Mouse (Mus musculus) T-helper 1 cell (primary cell): ENCODE data around the gene Ptpn1.

ENCODE experiments used
- in situ Hi-C: fragments of 300-600 bp; cut with MboI, MseI; formaldehyde crosslinking; loops from one replicate; pipeline ENCODE4 v1.15.1; 2025; ENCODE audit warnings: high pct_unique_total_duplicates

Ptpn1 gene

DNA sequence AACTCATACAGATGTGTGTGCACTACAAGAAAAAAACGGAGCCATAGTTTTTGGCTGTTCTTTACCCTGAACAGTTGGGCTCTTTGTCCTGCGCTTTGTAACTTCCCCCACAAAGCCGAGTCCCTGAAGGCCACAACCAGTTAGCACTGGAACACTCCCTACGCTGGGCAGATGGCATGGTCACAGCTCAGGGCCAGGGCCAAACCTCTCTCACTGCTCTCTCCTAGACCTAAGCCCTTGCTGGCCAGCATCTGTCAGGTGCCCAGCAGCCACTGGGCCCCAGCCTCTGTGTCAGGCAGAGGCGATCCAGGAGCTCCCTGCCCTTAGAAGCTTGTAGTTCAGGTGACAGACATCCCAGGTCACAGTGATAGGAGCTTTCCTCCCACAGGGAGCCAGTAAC lies 13.6 kb downstream of the Ptpn1 start:
- in situ Hi-C loops = no loop called here

DNA sequence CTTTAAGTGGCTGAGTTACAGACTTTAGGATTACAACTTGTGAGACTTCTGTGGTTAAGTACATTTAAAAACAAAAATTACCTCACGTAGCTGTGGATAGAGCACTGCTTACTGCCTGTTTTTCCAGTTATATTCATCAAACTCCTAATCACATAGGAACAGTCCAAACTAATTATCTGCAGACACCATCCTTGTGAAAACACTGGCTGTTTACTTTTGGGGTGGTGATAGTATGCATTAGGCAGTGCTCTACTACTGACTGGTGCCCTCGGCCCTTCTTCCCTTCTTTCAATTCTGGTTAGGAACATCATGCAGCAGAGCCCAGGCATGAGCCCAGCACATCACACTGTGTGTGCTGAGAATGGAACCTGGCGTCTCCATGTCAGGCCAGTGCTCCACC lies 15.4 kb downstream of the Ptpn1 start:
- in situ Hi-C loops = no loop called here

DNA sequence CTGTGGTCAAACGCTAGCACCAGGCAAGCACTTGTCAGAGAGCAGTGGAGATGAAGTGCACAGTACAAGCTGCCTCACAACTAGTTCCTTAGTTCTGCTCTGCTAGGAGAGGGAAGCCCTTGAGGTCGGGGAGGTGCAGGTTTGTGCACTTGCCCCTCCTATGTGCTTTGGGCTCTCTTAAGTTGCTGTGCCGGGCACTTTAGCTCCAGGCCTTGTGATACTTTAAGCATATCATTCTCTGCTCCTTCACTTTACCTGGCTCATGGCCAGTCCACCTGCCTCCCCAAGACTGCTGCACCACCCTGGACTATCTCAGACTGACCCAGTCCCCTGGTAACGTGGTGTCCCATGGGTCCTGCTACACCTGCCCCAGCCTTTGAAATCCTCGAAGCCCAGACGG lies 16.2 kb downstream of the Ptpn1 start:
- in situ Hi-C loops = no loop called here

DNA sequence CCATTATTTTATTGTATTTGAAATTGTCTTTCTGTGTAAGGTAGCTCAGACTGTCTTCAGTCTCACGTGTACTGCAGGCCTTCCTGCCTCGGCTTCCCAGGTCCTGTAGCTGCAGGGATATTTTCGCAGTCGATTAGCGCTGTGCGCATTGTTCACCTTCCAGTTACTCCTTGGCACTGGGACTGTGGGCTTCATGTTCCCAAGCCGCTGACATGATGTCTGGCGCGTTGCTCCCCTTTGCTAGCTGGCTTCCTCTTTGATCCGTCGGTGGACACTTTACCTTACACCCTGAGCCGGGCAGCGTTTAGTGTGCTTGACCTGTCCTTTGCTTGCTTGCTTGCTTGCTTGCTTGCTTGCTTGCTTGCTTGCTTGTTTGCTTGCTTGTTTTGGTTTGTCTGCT lies 16.7 kb downstream of the Ptpn1 start:
- in situ Hi-C loops = no loop called here

DNA sequence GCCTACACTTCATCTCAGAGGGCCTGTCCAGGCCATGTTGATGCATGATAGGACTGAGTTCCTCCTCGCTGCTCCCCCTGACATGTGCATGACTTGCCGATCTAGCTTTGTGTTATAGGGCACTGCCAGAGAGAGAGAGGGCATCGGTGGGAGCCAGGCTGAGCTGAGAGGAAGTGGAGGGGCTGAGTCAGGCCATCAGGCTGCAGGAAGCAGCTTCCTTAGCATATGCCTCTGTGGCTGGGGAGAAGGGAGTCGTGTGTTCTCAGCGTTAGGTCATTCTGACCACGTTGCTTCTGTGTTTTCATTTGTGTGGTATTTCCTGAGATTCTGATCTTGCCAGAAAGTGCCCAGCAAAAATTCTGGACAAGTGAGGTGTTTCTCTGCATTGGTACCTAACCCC lies 17.4 kb downstream of the Ptpn1 start:
- in situ Hi-C loops = no loop called here

DNA sequence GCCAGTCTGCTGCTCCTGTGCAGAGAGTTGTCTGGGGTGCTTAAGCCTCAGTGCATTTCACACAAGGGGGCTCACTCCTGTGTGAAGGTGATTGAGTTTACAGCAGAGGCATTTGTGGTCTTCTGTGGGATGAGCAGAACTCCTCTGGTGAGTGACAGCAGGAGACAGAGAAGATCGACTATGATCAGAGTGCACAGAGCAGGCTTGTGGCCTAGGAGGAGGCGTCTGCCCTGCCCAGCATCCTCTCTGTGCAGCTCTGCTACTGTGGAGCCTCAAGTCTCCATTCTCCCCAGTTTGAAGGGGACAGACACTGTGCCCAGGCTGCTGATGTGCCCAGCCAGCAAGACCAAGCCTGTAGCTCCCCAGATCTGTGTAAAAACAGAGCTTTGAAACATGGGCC lies 18.0 kb downstream of the Ptpn1 start:
- in situ Hi-C loops = loop anchor here (25.0 kb wide), 1 partner anchor 637 kb away; no protein-coding TSS in a partner anchor

DNA sequence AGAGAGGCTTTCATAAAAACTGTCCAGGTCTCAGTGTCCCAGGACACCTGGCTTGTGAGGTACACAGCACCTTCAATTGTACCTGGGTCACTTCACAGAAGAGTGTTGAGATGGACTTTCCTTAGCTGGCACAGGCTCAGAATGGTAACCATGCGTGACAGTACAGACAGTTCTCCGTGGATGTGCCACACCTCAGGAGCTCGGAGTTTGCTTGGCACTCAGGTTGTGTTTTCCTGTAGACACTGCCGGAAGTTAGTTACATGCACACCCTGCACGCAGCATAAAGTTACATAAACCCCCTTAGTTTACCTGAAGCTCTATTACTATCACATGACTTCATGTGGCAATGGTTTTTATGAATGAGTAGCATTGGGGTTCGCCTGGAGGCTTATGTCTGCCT lies 18.8 kb downstream of the Ptpn1 start:
- in situ Hi-C loops = loop anchor here (25.0 kb wide), 1 partner anchor 637 kb away; no protein-coding TSS in a partner anchor

DNA sequence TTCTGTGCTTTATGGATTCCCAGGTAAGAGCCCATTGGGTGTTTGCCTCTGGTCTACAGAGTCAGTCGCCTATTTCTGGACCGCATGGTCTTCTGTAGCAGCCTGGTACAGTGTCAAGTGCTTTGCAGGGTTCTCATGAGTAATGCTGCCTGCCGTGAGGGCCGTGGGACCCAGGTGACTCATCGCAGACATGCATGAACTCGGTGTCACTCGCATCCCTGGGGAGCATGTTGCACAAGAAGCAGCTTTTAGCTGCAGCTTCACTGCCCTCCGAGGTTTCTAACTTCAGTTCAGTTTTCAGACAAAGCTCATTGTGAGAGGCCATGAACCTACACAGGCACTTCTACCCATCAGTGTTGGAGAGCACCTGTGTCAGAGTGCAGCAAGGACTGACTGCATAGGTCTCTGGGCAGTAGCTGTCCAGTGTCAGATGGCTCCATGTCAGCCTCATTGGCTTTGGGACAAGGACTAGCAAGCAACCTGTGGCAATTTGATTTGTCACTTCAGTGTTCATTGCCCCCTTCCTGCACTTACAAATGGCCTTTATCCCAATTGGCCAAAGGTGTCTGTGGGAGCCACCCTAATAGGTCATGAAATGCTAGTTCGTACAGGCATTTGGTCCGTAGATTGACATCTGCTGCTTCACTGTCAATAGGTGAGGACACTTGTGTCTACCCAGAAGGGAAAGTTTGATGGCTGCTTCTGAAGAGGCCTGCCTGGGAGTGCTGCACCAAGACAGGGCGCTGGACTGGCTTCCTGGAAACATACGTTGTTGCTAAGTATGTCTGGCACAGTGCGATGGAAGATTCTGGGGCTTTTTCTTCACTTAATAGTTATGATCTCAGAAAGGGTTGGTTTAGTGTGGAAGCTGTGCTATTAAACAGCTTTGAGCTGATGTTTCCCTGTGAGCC lies 19.7 kb downstream of the Ptpn1 start:
- in situ Hi-C loops = loop anchor here (25.0 kb wide), 1 partner anchor 636 kb away; no protein-coding TSS in a partner anchor

DNA sequence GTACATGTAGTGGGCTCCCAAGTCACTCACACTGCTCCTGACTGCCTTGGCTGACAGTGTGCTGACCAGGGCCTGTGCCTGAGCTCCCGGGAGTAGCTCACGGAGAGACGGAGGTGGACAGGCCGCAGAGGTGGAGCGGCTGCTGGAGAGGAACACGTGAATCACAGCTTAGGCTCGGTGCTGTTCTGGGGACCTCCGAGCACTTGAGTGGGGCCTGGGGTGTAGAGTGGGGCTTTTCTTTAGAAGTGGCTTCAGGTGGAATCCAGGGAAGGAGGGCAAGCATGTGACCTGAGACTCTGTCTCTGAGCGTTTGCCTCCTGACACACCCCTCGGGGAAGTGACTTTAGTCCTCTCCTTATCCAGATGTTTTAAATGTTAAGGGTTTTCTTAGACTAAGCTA lies 22.0 kb downstream of the Ptpn1 start:
- in situ Hi-C loops = loop anchor here (25.0 kb wide), 1 partner anchor 633 kb away; no protein-coding TSS in a partner anchor

DNA sequence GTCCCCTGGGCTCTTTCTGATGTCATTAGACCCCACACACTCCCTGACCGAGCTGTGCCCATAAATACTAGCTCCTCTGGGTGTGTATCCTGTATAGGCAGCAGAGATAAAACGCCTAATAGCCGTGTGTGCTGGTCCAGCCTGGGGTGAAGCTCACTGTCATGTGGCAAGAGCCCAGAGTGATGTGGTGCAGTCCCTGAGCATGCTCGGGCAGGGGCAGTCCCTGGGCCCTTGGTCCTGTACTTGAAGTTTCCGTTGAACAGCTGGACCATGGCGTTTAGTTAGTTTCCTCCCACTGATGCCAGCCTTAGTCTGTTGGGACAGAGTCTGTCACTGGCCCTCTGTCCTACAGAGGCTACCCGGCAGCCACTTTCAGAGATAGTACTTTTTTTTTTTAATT lies 23.1 kb downstream of the Ptpn1 start:
- in situ Hi-C loops = loop anchor here (25.0 kb wide), 1 partner anchor 632 kb away; no protein-coding TSS in a partner anchor

DNA sequence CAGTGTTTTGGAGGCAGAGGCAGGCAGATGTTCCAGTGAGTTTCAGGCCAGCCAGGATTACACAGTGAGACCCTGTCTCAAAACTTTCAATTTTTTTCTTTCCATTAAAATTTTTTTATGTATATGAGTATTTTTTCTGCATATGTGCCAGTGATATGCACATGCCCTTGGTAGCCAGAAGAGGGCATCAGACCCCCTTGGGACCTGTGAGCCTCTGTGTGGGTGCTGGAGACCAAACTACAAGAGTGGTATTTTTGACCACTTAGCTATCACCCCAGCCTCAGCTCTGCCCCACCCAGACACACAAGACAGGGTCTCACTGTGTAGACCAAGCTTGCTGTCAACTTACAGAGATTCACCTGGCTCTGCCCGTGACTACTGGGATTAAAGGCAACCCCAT lies 25.7 kb downstream of the Ptpn1 start:
- in situ Hi-C loops = loop anchor here (25.0 kb wide), 1 partner anchor 630 kb away; no protein-coding TSS in a partner anchor

DNA sequence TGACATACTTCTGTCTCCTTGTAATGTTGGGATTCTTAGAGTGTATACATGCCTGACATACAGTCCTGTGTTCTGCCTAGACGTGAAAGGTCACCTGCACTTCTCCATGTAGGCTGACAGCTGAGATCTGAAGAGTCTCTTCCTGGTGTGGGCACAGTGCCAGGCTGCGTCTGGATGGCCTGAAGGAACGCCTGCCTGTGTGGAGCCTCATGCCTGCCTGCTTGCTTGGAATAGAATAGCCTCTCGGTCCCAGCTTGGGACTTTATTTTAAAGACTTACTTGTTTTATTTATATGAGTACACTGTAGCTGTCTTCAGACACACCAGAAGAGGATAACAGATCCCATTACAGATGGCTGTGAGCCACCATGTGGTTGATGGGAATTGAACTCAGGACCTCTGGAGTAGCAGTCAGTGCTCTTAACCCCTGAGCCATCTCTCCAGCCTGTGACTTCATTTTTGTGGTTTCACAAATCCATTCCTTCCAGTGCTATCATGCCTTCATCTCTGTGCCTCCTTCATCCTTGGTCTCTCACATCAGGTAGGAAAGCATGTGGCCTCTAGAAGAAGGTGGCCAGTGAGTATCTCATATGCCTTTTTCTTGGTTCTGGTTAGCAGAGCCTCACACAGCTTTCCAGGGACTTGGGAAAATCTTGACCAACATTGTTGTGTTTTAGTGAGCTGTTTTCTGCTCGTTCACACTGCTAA lies 26.4 kb downstream of the Ptpn1 start:
- in situ Hi-C loops = loop anchor here (25.0 kb wide), 1 partner anchor 629 kb away; no protein-coding TSS in a partner anchor

DNA sequence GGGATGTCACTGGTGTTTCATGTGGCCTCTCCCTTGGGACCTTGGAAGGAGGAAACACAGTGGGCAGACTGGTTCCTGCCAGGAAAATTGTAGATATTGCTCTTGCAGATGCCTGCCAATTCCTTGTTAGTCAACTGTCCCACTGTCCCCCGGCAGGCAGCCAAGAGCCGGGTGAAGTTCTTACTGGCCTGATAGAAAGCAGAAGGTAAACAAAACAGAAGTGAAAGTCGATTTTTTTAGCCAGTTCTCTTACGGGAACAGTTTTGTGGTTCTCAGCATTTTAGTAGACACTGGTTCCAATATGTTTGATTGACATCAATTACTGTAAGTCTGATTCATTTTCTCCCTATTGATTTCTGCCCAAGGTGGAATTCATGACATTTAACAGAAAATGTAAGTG lies 27.0 kb downstream of the Ptpn1 start:
- in situ Hi-C loops = loop anchor here (25.0 kb wide), 1 partner anchor 628 kb away; no protein-coding TSS in a partner anchor

DNA sequence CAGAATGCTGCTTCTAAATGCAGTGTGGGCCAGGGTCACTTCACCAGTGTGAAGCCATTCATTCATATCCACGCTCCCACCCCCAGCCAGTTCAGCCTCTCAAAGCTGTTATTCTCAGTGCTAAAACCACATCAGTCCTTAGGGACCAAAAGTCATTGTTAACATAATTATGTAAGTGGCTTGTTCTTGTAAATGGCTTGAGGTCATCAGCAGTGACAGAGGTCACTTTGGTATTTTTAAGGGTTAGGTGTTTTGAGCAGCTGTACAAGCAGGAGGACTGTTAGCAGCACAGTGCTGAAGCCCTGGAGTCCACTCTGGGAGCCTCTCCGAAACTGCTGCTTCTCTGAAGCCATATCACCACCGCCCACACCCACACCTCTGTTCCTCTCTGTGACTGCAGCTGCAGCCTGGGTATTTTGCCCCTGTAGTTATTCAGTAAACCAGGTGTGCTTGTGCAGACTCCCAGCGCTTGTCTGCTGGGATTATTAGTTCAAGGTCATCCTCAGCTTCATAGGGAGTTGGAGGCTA lies 27.6 kb downstream of the Ptpn1 start:
- in situ Hi-C loops = loop anchor here (25.0 kb wide), 1 partner anchor 628 kb away; no protein-coding TSS in a partner anchor

DNA sequence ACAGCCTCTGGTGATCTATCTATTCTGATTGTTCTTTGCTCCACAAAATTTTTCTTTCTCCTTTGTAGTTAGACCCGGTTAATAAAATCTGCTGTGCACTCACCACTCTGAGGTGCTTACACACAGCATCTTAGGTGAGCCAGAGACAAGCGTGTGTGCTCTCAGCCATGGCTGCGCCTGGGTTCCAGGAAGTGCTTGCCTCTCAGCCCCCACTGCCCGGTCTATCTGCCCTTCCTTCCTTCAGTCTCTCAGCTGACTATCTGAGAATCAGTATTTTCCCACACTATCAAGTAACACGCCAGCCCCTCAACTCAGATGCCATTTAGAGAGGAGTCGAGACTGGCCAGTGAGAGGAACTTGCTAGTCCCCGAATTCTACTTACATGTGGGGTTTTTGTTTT lies 28.1 kb downstream of the Ptpn1 start:
- in situ Hi-C loops = loop anchor here (10.0 to 25.0 kb wide), 2 partner anchors 627 to 1705 kb away; no protein-coding TSS in a partner anchor

DNA sequence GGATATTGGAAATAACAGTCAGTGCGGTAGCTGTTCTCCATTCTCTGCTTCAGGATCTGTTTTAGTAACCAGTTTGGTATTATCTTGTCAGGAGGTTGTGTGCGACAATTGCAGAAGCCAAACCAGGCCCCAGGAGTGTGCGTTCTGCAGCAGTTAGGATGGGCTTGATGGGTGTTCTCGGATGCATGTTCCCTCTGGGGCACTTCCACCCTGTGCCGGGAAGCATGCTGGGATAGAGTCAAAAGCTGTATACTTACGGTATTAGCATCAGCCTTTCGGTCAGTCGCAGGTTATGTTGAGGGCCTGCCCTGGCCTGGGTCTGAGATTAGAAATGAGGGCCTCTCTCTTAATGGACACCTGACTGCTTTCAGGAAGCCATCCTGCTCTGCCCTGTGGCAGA lies 28.7 kb downstream of the Ptpn1 start:
- in situ Hi-C loops = loop anchor here (10.0 to 25.0 kb wide), 2 partner anchors 627 to 1704 kb away; no protein-coding TSS in a partner anchor

DNA sequence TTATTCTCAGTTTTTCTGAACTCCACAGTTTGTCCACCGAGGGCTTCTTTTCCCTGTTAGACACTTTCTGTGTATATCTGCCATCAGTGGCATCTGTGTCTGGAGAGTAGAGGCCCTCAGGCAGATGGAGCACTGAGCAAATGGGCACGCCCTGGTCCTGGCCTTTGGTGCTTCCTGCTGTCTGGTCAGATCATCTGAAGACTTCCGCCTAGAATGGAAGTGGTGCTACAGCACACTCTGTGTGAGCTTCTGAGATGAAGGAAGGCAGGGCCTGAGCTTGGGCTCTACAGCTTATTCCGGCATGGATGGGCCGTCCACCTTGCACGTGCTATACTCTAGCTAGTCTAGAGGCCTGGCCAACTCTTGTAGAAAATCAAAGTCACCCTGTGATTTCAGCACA lies 30.5 kb downstream of the Ptpn1 start:
- in situ Hi-C loops = loop anchor here (10.0 to 25.0 kb wide), 2 partner anchors 625 to 1702 kb away; no protein-coding TSS in a partner anchor

DNA sequence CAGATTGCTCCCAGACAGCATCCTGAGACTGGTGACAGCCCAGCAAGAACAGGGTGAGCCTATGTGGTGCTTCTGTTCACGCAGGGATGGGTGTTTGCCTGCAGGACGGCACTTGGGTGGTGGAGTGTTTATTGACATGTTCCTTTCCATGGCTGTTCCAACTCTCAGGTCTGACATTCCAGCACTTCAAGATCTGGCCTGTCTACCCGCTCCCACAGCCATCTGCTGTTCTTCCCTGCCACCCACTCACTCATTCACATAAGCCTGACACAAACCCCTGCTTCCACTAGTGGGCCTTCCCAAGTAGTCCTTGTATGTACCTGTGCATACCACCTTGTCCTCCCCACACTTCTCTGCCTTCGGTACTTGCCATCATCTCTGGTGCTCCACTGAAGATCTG lies 31.3 kb downstream of the Ptpn1 start:
- in situ Hi-C loops = loop anchor here (10.0 to 25.0 kb wide), 2 partner anchors 624 to 1702 kb away; no protein-coding TSS in a partner anchor

DNA sequence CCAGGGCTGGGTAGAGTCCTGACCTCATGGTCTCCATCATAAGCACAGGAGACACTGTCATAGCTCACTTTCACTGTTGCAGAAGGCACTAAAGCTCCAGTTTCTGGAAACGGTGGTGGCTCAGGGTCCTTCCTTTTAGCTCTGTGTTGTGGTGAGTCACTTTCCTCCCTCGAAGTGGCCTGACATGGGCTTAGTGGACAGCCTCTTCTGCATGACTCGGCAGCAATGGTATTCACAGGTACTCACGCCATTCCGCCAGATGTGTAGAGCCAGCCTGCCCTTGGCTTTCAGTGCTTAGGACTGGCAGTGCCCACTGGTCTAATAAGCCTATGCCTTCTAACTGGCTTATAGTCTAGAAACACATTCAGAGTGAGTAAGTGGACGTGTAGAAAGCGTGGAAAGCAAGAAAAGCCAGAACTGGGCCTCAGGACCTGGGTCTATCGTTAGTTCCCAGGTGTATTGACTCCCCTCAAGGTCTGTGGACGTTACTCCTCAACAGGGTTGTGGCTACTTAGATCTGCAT lies 32.0 kb downstream of the Ptpn1 start:
- in situ Hi-C loops = loop anchor here (10.0 to 25.0 kb wide), 2 partner anchors 623 to 1701 kb away; no protein-coding TSS in a partner anchor

DNA sequence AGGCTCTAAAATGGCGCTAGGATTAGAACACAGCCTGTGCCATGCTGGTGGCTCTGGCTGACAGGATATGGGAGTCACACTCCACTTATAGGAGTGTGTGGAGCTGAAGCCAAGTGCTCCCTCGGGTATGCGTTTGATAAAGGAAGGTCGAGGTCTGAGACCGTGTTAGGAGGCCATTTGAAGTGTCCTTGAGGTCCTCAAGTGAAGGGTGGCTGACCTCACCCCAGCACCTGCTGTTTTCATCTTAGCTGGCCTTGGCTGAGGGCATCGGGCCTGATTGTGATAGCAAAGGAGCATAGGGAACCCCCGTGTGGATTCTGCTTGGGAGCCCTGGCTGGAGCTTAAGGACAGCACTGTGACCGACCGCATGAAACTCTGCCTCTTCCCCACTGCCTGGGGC lies 32.5 kb downstream of the Ptpn1 start:
- in situ Hi-C loops = loop anchor here (10.0 to 25.0 kb wide), 2 partner anchors 623 to 1700 kb away; no protein-coding TSS in a partner anchor

DNA sequence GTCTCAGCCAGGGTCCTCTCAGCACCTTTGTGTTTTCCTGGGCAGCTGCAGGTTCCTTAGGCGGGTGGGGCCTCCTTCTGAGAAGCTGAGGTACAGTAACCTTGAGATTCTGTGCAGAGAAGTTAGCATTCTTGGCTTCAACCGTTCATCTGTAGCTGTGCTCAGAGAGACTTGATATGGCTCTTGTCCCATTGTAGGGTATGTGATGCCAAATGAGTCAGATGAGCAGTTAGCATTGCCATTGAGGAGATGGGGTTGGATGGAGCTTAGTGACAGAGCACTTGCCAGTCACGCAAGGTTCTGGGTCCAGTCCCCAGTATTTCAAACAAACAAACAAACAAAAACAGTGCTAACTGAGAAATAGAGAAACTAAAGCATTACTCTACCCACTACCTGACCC lies 34.1 kb downstream of the Ptpn1 start:
- in situ Hi-C loops = loop anchor here (10.0 to 25.0 kb wide), 2 partner anchors 621 to 1699 kb away; no protein-coding TSS in a partner anchor
